Mouse (Mus musculus): ENCODE results near the gene Inpp1.

- peak; percentile 3 for TF ChIP-seq CTCF (IDR thresholded peaks at IDR 0.05; ENCODE audit: control insufficient read depth, insufficient read depth, insufficient read length)
- TF ChIP-seq MAX (IDR thresholded peaks at IDR 0.05) = no peak
- TF ChIP-seq USF1 (IDR thresholded peaks at IDR 0.05; ENCODE audit: low read depth) = no peak
- no peak for TF ChIP-seq MYOD1 (IDR thresholded peaks at IDR 0.05; ENCODE audit: control insufficient read depth, insufficient read length, low read depth)
Observed at GRCm38 (mm10) chr1:52816910-52817812, at the start of gene Inpp1.

Measured in C2C12 (cell line).